Mouse (Mus musculus) midbrain, embryonic 11.5 days (tissue): ENCODE data around the gene Fhad1. TPM values are rescaled to one million over a fixed set of nuclear protein-coding genes. Genes with fewer than 3 reads are reported as not detected.

Source experiments
- ATAC-seq: fragments of 200-750 bp; cut with Nextera tagmentation; 2 replicates; pipeline ENCODE4 v1.8.0; 2017; ENCODE audit warnings: moderate TSS enrichment, moderate library complexity; ENCODE audit not compliant: low FRiP score
- DNase-seq: peaks from one replicate; pipeline ENCODE4 v3.0.0; 2015; ENCODE audit warnings: low spot score; ENCODE audit errors: missing footprints
- H3K27ac ChIP-seq: fragments of 300-500 bp; sonication (generic); 2 replicates; pipeline ENCODE4 v1.5.1; 2014; ENCODE audit warnings: low read depth, low read length
- H3K27me3 ChIP-seq: fragments of 300-500 bp; sonication (generic); 2 replicates; pipeline ENCODE4 v1.6.1; 2014; ENCODE audit warnings: mild to moderate bottlenecking, low read length, moderate library complexity, mixed read lengths; ENCODE audit not compliant: control insufficient read depth, insufficient read depth
- H3K36me3 ChIP-seq: fragments of 300-500 bp; sonication (generic); 2 replicates; pipeline ENCODE4 v1.6.1; 2014; ENCODE audit warnings: mild to moderate bottlenecking, low read length, moderate library complexity, mixed read lengths; ENCODE audit not compliant: control insufficient read depth, insufficient read depth
- H3K4me1 ChIP-seq: fragments of 300-500 bp; sonication (generic); 2 replicates; pipeline ENCODE4 v1.6.1; 2014; ENCODE audit warnings: low read length; ENCODE audit not compliant: control insufficient read depth, insufficient read depth
- H3K4me2 ChIP-seq: fragments of 300-500 bp; sonication (generic); 2 replicates; pipeline ENCODE4 v1.6.1; 2014; ENCODE audit warnings: mild to moderate bottlenecking, moderate library complexity
- H3K4me3 ChIP-seq: fragments of 300-500 bp; sonication (generic); 2 replicates; pipeline ENCODE4 v1.5.1; 2014; ENCODE audit warnings: low read depth, low read length
- H3K9ac ChIP-seq: fragments of 300-500 bp; sonication (generic); 2 replicates; pipeline ENCODE4 v1.6.1; 2014; ENCODE audit warnings: low read length
- H3K9me3 ChIP-seq: fragments of 300-500 bp; sonication (generic); 2 replicates; pipeline ENCODE4 v1.6.1; 2016; ENCODE audit warnings: low read length; ENCODE audit not compliant: control insufficient read depth
- WGBS: fragments of 180-500 bp; shearing (Covaris S2); extraction: QIAGEN DNeasy Blood & Tissue Kit; methylation state at CpG from one replicate; pipeline ENCODE4 v1.1.7; 2014; 5-methylcytosine and 5-hydroxymethylcytosine counted together
- polyA plus RNA-seq: library from polyadenylated mRNA; unstranded; fragments of >200 nt; fragmentation: Nextera tagmentation; extraction: Ambion mirVana; gene quantifications from 2 replicates; pipeline ENCODE4 v1.2.1, GENCODE M21; 2014

The Fhad1 gene
- polyA plus RNA-seq, 1 experiment from 2014 or later = 2.4 TPM

GRCm38 (mm10) chr4:141914040-141914439 lies 100.8 kb downstream of the Fhad1 start:
- no peak for DNase-seq
- WGBS = 44% methylated on average over 7 of the region's 7 CpGs

GRCm38 (mm10) chr4:141913201-141913993 lies 101.5 kb downstream of the Fhad1 start:
- WGBS = 85% methylated on average over 13 of the region's 13 CpGs
- no peak overlapping the region for H3K27ac ChIP-seq
- no peak overlapping the region for H3K4me3 ChIP-seq
- H3K9me3 ChIP-seq = no peaks in the 10 kb centered on the region
- no peaks in the 10 kb centered on the region for H3K4me1 ChIP-seq
- ATAC-seq (no peak), DNase-seq (no peak)
- no peaks in the 10 kb centered on the region for H3K36me3 ChIP-seq
- no peaks in the 10 kb centered on the region for H3K27me3 ChIP-seq
- no peak overlapping the region for H3K4me2 ChIP-seq
- H3K9ac ChIP-seq = no peak overlapping the region

More at GRCm38 (mm10) chr4:141914040-141914439, 100.8 kb downstream of the Fhad1 start:
- Histone ChIP-seq H3K9ac (no peak overlapping the region), H3K27ac (0 out of 2 replicates have a peak overlapping the region, but pooled peaks have one; percentile 25), H3K4me2 (no peak overlapping the region), H3K27me3 (no peaks in the 10 kb centered on the region), H3K9me3 (no peaks in the 10 kb centered on the region), H3K36me3 (no peaks in the 10 kb centered on the region), H3K4me3 (no peak overlapping the region), H3K4me1 (no peaks in the 10 kb centered on the region)
- ATAC-seq = no peak

GRCm38 (mm10) chr4:141904710-141905109 lies 110.2 kb downstream of the Fhad1 start:
- H3K4me1 ChIP-seq = peaks cover 32% of the 10 kb centered on the region
- H3K27me3 ChIP-seq = no peaks in the 10 kb centered on the region
- H3K9ac ChIP-seq = no peak overlapping the region
- no peaks in the 10 kb centered on the region for H3K36me3 ChIP-seq
- DNase-seq = no peak
- H3K4me3 ChIP-seq = no peak overlapping the region
- ATAC-seq = no peak
- H3K9me3 ChIP-seq = no peaks in the 10 kb centered on the region
- H3K4me2 ChIP-seq = no peak overlapping the region
- no peak overlapping the region for H3K27ac ChIP-seq
- WGBS = 85% methylated on average over 9 of the region's 9 CpGs

- Histone ChIP-seq H3K4me2 (no peak overlapping the region), H3K4me3 (no peak overlapping the region), H3K27ac (peak overlapping the region; percentile 98), H3K9ac (peak overlapping the region; percentile 58), H3K27me3 (no peaks in the 10 kb centered on the region), H3K36me3 (no peaks in the 10 kb centered on the region), H3K9me3 (no peaks in the 10 kb centered on the region), H3K4me1 (peaks cover 51% of the 10 kb centered on the region)
- 69% methylated on average over 8 of the region's 8 CpGs for WGBS
- ATAC-seq = peak; percentile 3; the same call in 1 of the 2 replicates
- peak; percentile 92 for DNase-seq
Measured at GRCm38 (mm10) chr4:141902479-141902858, 112.4 kb downstream of the Fhad1 start.

- Histone ChIP-seq H3K4me3 (no peak overlapping the region; the same call in 1 of the 2 replicates), H3K9me3 (no peaks in the 10 kb centered on the region), H3K4me2 (peak overlapping the region; percentile 35), H3K9ac (peak overlapping the region; percentile 58), H3K27ac (peak overlapping the region; percentile 98), H3K36me3 (no peaks in the 10 kb centered on the region), H3K4me1 (peaks cover 54% of the 10 kb centered on the region), H3K27me3 (no peaks in the 10 kb centered on the region)
- peak; percentile 98 for DNase-seq
- ATAC-seq = peak; percentile 90
- WGBS = 9% methylated on average over 17 of the region's 17 CpGs
Measured at GRCm38 (mm10) chr4:141901711-141902478, 113.0 kb downstream of the Fhad1 start.

GRCm38 (mm10) chr4:141900421-141900820 lies 114.5 kb downstream of the Fhad1 start:
- 51% methylated on average over 11 of the region's 11 CpGs for WGBS
- H3K27me3 ChIP-seq = no peaks in the 10 kb centered on the region
- no peak overlapping the region for H3K4me3 ChIP-seq
- peaks cover 57% of the 10 kb centered on the region for H3K4me1 ChIP-seq
- no peak overlapping the region for H3K4me2 ChIP-seq
- 0 out of 2 replicates have a peak overlapping the region, but pooled peaks have one; percentile 29 for H3K9ac ChIP-seq
- ATAC-seq (peak; percentile 0; the same call in 1 of the 2 replicates), DNase-seq (peak; percentile 92)
- peak overlapping the region; percentile 98 for H3K27ac ChIP-seq
- no peaks in the 10 kb centered on the region for H3K36me3 ChIP-seq
- H3K9me3 ChIP-seq = no peaks in the 10 kb centered on the region

GRCm38 (mm10) chr4:141899936-141900335 lies 114.9 kb downstream of the Fhad1 start:
- Histone ChIP-seq H3K9ac (peak overlapping the region; percentile 34; the same call in 1 of the 2 replicates), H3K4me3 (no peak overlapping the region), H3K27ac (peak overlapping the region; percentile 98), H3K36me3 (no peaks in the 10 kb centered on the region), H3K27me3 (no peaks in the 10 kb centered on the region), H3K4me1 (peaks cover 57% of the 10 kb centered on the region), H3K9me3 (no peaks in the 10 kb centered on the region), H3K4me2 (no peak overlapping the region)
- 3% methylated on average over 8 of the region's 8 CpGs for WGBS
- peak; percentile 96 for DNase-seq
- peak; percentile 30 for ATAC-seq

GRCm38 (mm10) chr4:141898905-141899304 lies 116.0 kb downstream of the Fhad1 start:
- peaks cover 57% of the 10 kb centered on the region for H3K4me1 ChIP-seq
- no peak overlapping the region for H3K4me3 ChIP-seq
- no peak overlapping the region for H3K4me2 ChIP-seq
- no peaks in the 10 kb centered on the region for H3K9me3 ChIP-seq
- H3K27me3 ChIP-seq = no peaks in the 10 kb centered on the region
- H3K36me3 ChIP-seq = no peaks in the 10 kb centered on the region
- no peak for DNase-seq
- ATAC-seq = no peak
- WGBS = 81% methylated on average over 8 of the region's 8 CpGs
- H3K27ac ChIP-seq = peak overlapping the region; percentile 98
- H3K9ac ChIP-seq = 0 out of 2 replicates have a peak overlapping the region, but pooled peaks have one; percentile 3

GRCm38 (mm10) chr4:141897838-141898237 lies 117.0 kb downstream of the Fhad1 start:
- Histone ChIP-seq H3K27ac (no peak overlapping the region; the same call in 1 of the 2 replicates), H3K27me3 (no peaks in the 10 kb centered on the region), H3K9me3 (no peaks in the 10 kb centered on the region), H3K4me2 (no peak overlapping the region), H3K36me3 (no peaks in the 10 kb centered on the region), H3K9ac (no peak overlapping the region), H3K4me3 (no peak overlapping the region), H3K4me1 (peaks cover 54% of the 10 kb centered on the region)
- WGBS = 44% methylated on average over 3 of the region's 3 CpGs
- DNase-seq = no peak
- ATAC-seq = no peak
